Mouse (Mus musculus): ENCODE data around the gene Lta. TPM values are rescaled to one million over a fixed set of nuclear protein-coding genes. Genes with fewer than 3 reads are reported as not detected.

Gene Lta
- total and polyA plus RNA-seq, 3 experiments: 0.12 to 0.23 TPM; not detected in 1

GRCm38 (mm10) chr17:35164568-35165450, 40.3 kb downstream of the Lta start, which contains the start of gene Prrc2a:
Prrc2a (minus strand) TSS chr17:35164897.
- peak; percentile 93 for TF ChIP-seq POLR2A (IDR thresholded peaks at IDR 0.05; ENCODE audit: insufficient read depth, low read depth, low read length)
- TF ChIP-seq CTCF (IDR thresholded peaks at IDR 0.05): 0 out of 2 replicates have a peak, but pooled peaks have one; percentile 16
- TF ChIP-seq EP300 (IDR thresholded peaks at IDR 0.05; ENCODE audit: insufficient read depth, low read depth, low read length): peak; percentile 47; the same call in 1 of the 2 replicates
- intact Hi-C loops (cut with DNase I): loop anchor here (5.0 kb wide), 1 partner anchor 38 kb away; the partner anchor contains the start of gene D17H6S53E
- peak within 1 kb of the TSS; percentile 91 for H3K4me3 ChIP-seq
- H3K36me3 ChIP-seq (ENCODE audit: control insufficient read depth, insufficient read depth, low read length): peaks cover 18% of the 10 kb centered on the region
- under 1% methylated on average over 71 of the region's 89 CpGs for WGBS
- peaks cover 9% of the 10 kb centered on the region; the same call in 1 of the 2 replicates for H3K79me2 ChIP-seq (replicated peaks; ENCODE audit: control insufficient read depth, insufficient read depth, low read length)
- peak within 1 kb of the TSS; percentile 98 for H3K9ac ChIP-seq (ENCODE audit: low read depth, low read length)
- no peaks in the 10 kb centered on the region for H3K27me3 ChIP-seq (ENCODE audit: control insufficient read depth, insufficient read depth, low read length)
- DNase-seq: peak; percentile 95 to 99
- peak within 1 kb of the TSS; percentile 99 for H3K27ac ChIP-seq
- H3K4me1 ChIP-seq (ENCODE audit: control insufficient read depth, insufficient read depth, low read length): peaks cover 14% of the 10 kb centered on the region

DNA sequence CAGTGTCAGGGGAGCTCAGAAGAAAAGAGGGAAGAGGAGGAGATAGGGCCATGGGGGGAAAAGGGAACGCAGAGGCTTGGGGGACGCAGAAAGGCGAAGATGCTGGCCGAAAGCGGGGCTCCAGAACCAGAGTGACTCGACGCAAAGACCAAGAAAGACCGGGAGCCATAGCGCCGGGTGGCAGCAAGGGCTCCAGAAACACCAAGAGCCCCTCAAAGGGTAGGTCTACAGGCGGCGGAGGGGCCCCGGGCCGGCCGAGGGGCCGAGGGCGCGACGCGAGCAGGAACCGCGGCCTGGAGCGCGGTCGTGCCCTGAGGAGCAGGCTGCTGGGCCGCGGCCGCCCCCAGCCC, 41.0 kb downstream of the Lta start:
- 0% methylated on average over 25 of the region's 28 CpGs for WGBS
- intact Hi-C loops (cut with DNase I): loop anchor here (5.0 kb wide), 1 partner anchor 37 kb away; the partner anchor contains the start of gene D17H6S53E

GRCm38 (mm10) chr17:35163326-35164081, 41.6 kb downstream of the Lta start:
- Histone ChIP-seq H3K27ac (peak overlapping the region; percentile 96), H3K9ac (ENCODE audit: low read depth, low read length) (peak overlapping the region; percentile 98), H3K36me3 (ENCODE audit: control insufficient read depth, insufficient read depth, low read length) (peaks cover 18% of the 10 kb centered on the region), H3K27me3 (ENCODE audit: control insufficient read depth, insufficient read depth, low read length) (no peaks in the 10 kb centered on the region), H3K4me3 (peak overlapping the region; percentile 91), H3K4me1 (ENCODE audit: control insufficient read depth, insufficient read depth, low read length) (peaks cover 14% of the 10 kb centered on the region), H3K79me2 (replicated peaks; ENCODE audit: control insufficient read depth, insufficient read depth, low read length) (peaks cover 9% of the 10 kb centered on the region; the same call in 1 of the 2 replicates)
- DNase-seq: no peak
- WGBS: 3% methylated on average over 8 of the region's 8 CpGs
- intact Hi-C loops (cut with DNase I): loop anchor here (2.0 to 5.0 kb wide), 2 partner anchors 27 to 36 kb away; partner anchors contain the start of gene D17H6S53E
- TF ChIP-seq EP300 (IDR thresholded peaks at IDR 0.05; ENCODE audit: insufficient read depth, low read depth, low read length) (no peak), CTCF (IDR thresholded peaks at IDR 0.05) (no peak), POLR2A (IDR thresholded peaks at IDR 0.05; ENCODE audit: insufficient read depth, low read depth, low read length) (no peak)

More for the DNA sequence above, 41.0 kb downstream of the Lta start:
- H3K4me1 ChIP-seq (ENCODE audit: control insufficient read depth, insufficient read depth, low read length): peaks cover 14% of the 10 kb centered on the region
- H3K27ac ChIP-seq: peak overlapping the region; percentile 96
- H3K9ac ChIP-seq (ENCODE audit: low read depth, low read length): peak overlapping the region; percentile 98
- TF ChIP-seq EP300 (IDR thresholded peaks at IDR 0.05; ENCODE audit: insufficient read depth, low read depth, low read length) (no peak), CTCF (IDR thresholded peaks at IDR 0.05) (no peak), POLR2A (IDR thresholded peaks at IDR 0.05; ENCODE audit: insufficient read depth, low read depth, low read length) (no peak)
- peaks cover 9% of the 10 kb centered on the region; the same call in 1 of the 2 replicates for H3K79me2 ChIP-seq (replicated peaks; ENCODE audit: control insufficient read depth, insufficient read depth, low read length)
- no peak for DNase-seq
- no peaks in the 10 kb centered on the region for H3K27me3 ChIP-seq (ENCODE audit: control insufficient read depth, insufficient read depth, low read length)
- peaks cover 18% of the 10 kb centered on the region for H3K36me3 ChIP-seq (ENCODE audit: control insufficient read depth, insufficient read depth, low read length)
- peak overlapping the region; percentile 91 for H3K4me3 ChIP-seq

DNA sequence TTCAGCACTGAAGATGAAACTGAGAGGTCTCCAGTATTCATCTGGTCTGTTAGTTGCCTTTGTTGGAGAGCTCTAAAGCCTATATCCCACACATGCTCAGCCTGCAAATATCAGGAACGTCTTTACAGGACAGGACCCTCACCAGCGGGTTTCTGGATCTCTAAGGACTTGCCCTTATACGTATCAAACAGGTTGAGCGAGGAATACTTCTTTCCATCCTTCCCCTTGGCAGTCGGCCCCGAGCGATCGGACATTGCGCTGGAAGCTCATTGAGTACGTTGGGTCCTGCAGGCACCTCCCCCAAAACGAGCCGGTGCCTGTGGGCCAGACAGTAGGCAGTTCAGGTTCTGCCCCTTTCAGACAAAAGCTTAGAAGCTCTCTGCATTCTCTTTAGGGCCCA, 42.4 kb downstream of the Lta start:
- H3K27ac ChIP-seq: 0 out of 2 replicates have a peak overlapping the region, but pooled peaks have one; percentile 0
- TF ChIP-seq CTCF (IDR thresholded peaks at IDR 0.05) (no peak), POLR2A (IDR thresholded peaks at IDR 0.05; ENCODE audit: insufficient read depth, low read depth, low read length) (no peak), EP300 (IDR thresholded peaks at IDR 0.05; ENCODE audit: insufficient read depth, low read depth, low read length) (no peak)
- intact Hi-C loops (cut with DNase I): loop anchor here (2.0 to 5.0 kb wide), 2 partner anchors 26 to 35 kb away; partner anchors contain the start of gene D17H6S53E

DNA sequence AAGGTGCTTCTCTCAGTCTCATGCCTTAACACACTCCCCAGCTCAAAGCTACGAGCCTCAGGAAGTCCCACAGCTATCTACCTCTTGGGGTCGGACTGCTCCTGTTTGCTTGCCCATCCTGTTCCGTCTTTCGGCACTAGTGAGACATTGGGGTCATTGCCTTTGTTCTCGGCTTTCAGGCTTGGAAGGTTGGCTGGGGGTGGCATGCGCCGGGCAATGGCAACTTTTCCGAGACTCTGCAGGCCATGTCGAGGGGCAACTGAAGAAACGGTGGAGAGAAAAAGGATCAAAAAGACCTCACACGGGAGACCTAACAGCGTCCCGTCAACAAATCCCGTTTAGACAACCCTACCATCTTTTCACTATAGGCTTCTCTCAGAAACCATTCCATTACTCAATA, 43.0 kb downstream of the Lta start:
- DNase-seq: no peak
- intact Hi-C loops (cut with DNase I): loop anchor here (2.0 to 5.0 kb wide), 2 partner anchors 25 to 35 kb away; partner anchors contain the start of gene D17H6S53E
- 0 out of 2 replicates have a peak overlapping the region, but pooled peaks have one; percentile 7 for H3K27ac ChIP-seq
- H3K27me3 ChIP-seq (ENCODE audit: control insufficient read depth, insufficient read depth, low read length): no peaks in the 10 kb centered on the region
- WGBS: 39% methylated on average over 14 of the region's 14 CpGs
- H3K4me3 ChIP-seq: no peak overlapping the region; the same call in 1 of the 2 replicates
- H3K79me2 ChIP-seq (replicated peaks; ENCODE audit: control insufficient read depth, insufficient read depth, low read length): peaks cover 9% of the 10 kb centered on the region; the same call in 1 of the 2 replicates
- H3K36me3 ChIP-seq (ENCODE audit: control insufficient read depth, insufficient read depth, low read length): peaks cover 18% of the 10 kb centered on the region
- TF ChIP-seq EP300 (IDR thresholded peaks at IDR 0.05; ENCODE audit: insufficient read depth, low read depth, low read length) (no peak), CTCF (IDR thresholded peaks at IDR 0.05) (no peak), POLR2A (IDR thresholded peaks at IDR 0.05; ENCODE audit: insufficient read depth, low read depth, low read length) (no peak)
- H3K4me1 ChIP-seq (ENCODE audit: control insufficient read depth, insufficient read depth, low read length): peaks cover 14% of the 10 kb centered on the region
- H3K9ac ChIP-seq (ENCODE audit: low read depth, low read length): peak overlapping the region; percentile 5; the same call in 1 of the 2 replicates

More for the DNA sequence above, 42.4 kb downstream of the Lta start:
- Histone ChIP-seq H3K27me3 (ENCODE audit: control insufficient read depth, insufficient read depth, low read length) (no peaks in the 10 kb centered on the region), H3K79me2 (replicated peaks; ENCODE audit: control insufficient read depth, insufficient read depth, low read length) (peaks cover 9% of the 10 kb centered on the region; the same call in 1 of the 2 replicates), H3K36me3 (ENCODE audit: control insufficient read depth, insufficient read depth, low read length) (peaks cover 18% of the 10 kb centered on the region), H3K9ac (ENCODE audit: low read depth, low read length) (peak overlapping the region; percentile 51), H3K4me1 (ENCODE audit: control insufficient read depth, insufficient read depth, low read length) (peaks cover 14% of the 10 kb centered on the region), H3K4me3 (peak overlapping the region; percentile 91)
- WGBS: 4% methylated on average over 12 of the region's 12 CpGs
- DNase-seq: peak in 1 of 2 experiments; percentile 61

All from heart, adult 2 months (tissue).